Mouse (Mus musculus) bone marrow, adult 2 months (tissue): ENCODE data around the gene Vamp8.

Experiments
- CTCF ChIP-seq: fragments of 200-500 bp; IDR thresholded peaks from 2 replicates; pipeline ENCODE4 v1.5.1; 2011; ENCODE audit warnings: low read length, control low read depth; ENCODE audit not compliant: control insufficient read depth, insufficient read depth
- POLR2A ChIP-seq: fragments of 200-500 bp; IDR thresholded peaks from 2 replicates; pipeline ENCODE4 v1.6.1; 2011; ENCODE audit warnings: low read depth, mild to moderate bottlenecking, control low read depth, low read length, borderline replicate concordance; ENCODE audit not compliant: control insufficient read depth

GRCm38 (mm10) chr6:72352636-72353405 lies 37.7 kb downstream of the Vamp8 start:
- no peak for TF ChIP-seq POLR2A
- TF ChIP-seq CTCF: no peak
